Mouse (Mus musculus): Measurements from ENCODE around the gene Zfp592. TPM values are rescaled to one million over a fixed set of nuclear protein-coding genes. Genes with fewer than 3 reads are reported as not detected.

Zfp592 gene
- polyA plus RNA-seq, 1 experiment from 2014 or later: 10.2 TPM

DNA sequence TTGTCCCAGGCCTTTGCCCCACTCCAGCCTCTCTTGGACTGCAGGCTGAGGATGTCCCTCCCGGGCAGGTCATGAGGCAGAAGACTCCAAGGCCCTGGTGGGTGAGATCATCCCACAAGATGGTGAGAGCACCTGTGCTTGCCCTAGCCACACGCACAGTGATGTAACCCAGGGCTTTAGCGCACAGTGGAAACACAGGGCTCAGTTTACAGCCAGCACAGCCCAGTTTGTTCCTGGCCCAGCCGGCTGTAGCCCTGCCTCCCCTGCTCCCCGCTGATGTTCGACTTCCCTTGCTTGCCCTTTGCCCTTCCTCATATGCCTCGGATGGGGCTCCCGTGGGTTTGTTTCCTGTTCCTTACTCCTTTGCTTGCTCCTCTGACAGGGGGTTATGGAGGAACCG lies 81.1 kb downstream of the Zfp592 start:
- ATAC-seq (ENCODE audit: low FRiP score, low TSS enrichment) (no peak), DNase-seq (no peak)
- Histone ChIP-seq H3K27ac (replicated peaks; ENCODE audit: low read depth, low read length) (no peak overlapping the region), H3K9me3 (ENCODE audit: control insufficient read depth, low read length) (no peaks in the 10 kb centered on the region), H3K9ac (replicated peaks; ENCODE audit: low read length) (no peak overlapping the region), H3K27me3 (ENCODE audit: control insufficient read depth, insufficient read depth, low read length) (no peaks in the 10 kb centered on the region), H3K4me2 (ENCODE audit: low read length) (no peak overlapping the region), H3K36me3 (ENCODE audit: control insufficient read depth, insufficient read depth, low read length) (no peaks in the 10 kb centered on the region), H3K4me1 (ENCODE audit: control insufficient read depth, insufficient read depth, low read length) (no peaks in the 10 kb centered on the region), H3K4me3 (replicated peaks; ENCODE audit: low read depth, low read length) (no peak overlapping the region)
- 74% methylated on average over 9 of the region's 9 CpGs for WGBS

DNA sequence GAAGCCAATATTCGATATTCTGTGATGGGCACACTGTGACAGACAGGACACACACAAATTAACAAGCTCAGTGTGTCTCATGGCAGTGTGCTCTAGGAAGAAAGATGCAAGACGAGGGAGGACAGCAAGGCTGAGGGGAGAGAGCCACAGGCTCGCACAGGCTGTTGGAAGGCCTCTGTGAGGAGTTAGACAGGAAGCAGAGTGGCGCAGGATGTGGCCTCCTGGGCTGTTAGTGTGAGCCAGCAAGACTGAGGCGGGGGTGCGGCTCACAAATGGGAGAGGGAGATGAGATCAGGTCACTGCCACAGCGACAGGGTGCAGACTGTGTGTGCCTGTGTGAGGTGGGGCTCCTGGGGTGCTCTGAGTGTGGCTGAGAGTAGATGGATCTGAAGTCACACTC lies 81.8 kb downstream of the Zfp592 start:
- Histone ChIP-seq H3K27me3 (ENCODE audit: control insufficient read depth, insufficient read depth, low read length) (no peaks in the 10 kb centered on the region), H3K9ac (replicated peaks; ENCODE audit: low read length) (no peak overlapping the region), H3K4me3 (replicated peaks; ENCODE audit: low read depth, low read length) (no peak overlapping the region), H3K9me3 (ENCODE audit: control insufficient read depth, low read length) (no peaks in the 10 kb centered on the region), H3K27ac (replicated peaks; ENCODE audit: low read depth, low read length) (no peak overlapping the region), H3K36me3 (ENCODE audit: control insufficient read depth, insufficient read depth, low read length) (no peaks in the 10 kb centered on the region), H3K4me2 (ENCODE audit: low read length) (no peak overlapping the region), H3K4me1 (ENCODE audit: control insufficient read depth, insufficient read depth, low read length) (no peaks in the 10 kb centered on the region)
- ATAC-seq (ENCODE audit: low FRiP score, low TSS enrichment) (no peak), DNase-seq (no peak)
- WGBS: 73% methylated on average over 7 of the region's 7 CpGs

DNA sequence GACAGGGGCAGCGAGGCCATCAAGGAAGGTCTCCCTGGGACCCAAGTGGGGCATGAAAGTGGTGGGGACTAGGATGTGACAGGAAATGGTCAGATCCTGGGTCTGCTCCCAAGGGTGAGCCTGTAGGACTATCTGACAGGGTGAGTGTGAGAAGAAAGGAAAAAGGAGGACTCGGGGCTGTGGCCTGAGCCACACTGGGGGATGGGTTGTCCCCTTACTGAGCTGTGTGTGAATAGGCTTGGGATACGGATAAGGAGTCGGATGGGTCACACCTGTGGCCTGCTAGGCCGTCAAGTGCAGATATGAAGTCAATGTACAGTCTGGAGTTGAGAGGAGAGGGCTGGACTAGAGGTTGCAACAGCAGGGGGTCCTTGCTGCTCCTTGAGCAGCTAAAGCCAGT lies 82.3 kb downstream of the Zfp592 start:
- Histone ChIP-seq H3K4me1 (ENCODE audit: control insufficient read depth, insufficient read depth, low read length) (no peaks in the 10 kb centered on the region), H3K4me3 (replicated peaks; ENCODE audit: low read depth, low read length) (no peak overlapping the region), H3K9me3 (ENCODE audit: control insufficient read depth, low read length) (no peaks in the 10 kb centered on the region), H3K9ac (replicated peaks; ENCODE audit: low read length) (no peak overlapping the region), H3K4me2 (ENCODE audit: low read length) (no peak overlapping the region), H3K36me3 (ENCODE audit: control insufficient read depth, insufficient read depth, low read length) (no peaks in the 10 kb centered on the region), H3K27me3 (ENCODE audit: control insufficient read depth, insufficient read depth, low read length) (no peaks in the 10 kb centered on the region), H3K27ac (replicated peaks; ENCODE audit: low read depth, low read length) (no peak overlapping the region)
- 90% methylated on average over 5 of the region's 5 CpGs for WGBS
- DNase-seq (no peak), ATAC-seq (ENCODE audit: low FRiP score, low TSS enrichment) (no peak)

DNA sequence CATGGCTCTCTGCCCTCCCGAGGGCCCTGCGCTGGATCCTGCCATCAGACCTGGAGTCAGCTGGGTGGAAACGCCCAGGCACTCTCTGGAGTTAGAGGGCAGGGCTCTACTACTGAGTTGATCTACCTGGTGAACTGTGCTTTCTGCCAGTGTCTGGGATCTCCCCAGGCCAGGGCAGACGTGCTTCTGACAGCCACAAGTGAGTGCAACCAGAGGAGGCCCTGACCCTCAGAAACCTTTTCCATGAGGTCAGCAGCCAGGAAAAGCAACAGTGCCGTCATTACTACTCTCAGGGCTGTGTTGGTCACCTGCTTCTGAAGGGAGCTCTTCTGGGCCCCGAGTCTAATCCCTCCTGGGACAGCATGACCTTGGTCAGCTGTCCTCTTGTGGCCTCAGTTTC lies 83.5 kb downstream of the Zfp592 start:
- Histone ChIP-seq H3K9ac (replicated peaks; ENCODE audit: low read length) (no peak overlapping the region), H3K4me2 (ENCODE audit: low read length) (no peak overlapping the region), H3K4me3 (replicated peaks; ENCODE audit: low read depth, low read length) (no peak overlapping the region), H3K36me3 (ENCODE audit: control insufficient read depth, insufficient read depth, low read length) (no peaks in the 10 kb centered on the region), H3K27me3 (ENCODE audit: control insufficient read depth, insufficient read depth, low read length) (no peaks in the 10 kb centered on the region), H3K4me1 (ENCODE audit: control insufficient read depth, insufficient read depth, low read length) (no peaks in the 10 kb centered on the region), H3K27ac (replicated peaks; ENCODE audit: low read depth, low read length) (no peak overlapping the region), H3K9me3 (ENCODE audit: control insufficient read depth, low read length) (no peaks in the 10 kb centered on the region)
- 77% methylated on average over 6 of the region's 6 CpGs for WGBS
- no peak for ATAC-seq (ENCODE audit: low FRiP score, low TSS enrichment)
- DNase-seq: no peak

DNA sequence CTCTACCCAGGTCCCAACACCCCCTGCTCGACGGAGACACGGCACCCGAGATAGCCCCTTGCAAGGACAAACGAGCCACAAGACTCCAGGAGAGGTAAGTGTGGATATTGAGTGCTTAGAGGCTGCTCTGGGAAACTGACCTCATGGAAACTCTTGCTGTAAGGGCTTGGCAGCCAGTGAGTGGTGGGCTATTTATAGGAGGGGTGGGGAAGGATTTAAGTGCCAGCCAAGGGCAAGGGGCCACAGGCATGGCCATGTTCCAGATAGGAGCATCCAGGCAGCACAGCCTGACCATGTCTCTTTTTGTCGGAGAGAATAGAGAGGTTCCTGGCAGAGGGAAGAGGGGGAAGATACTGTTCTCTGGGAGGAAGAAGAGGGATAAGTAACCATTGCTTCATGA lies 85.3 kb downstream of the Zfp592 start:
- ATAC-seq (ENCODE audit: low FRiP score, low TSS enrichment) (no peak), DNase-seq (no peak)
- Histone ChIP-seq H3K4me1 (ENCODE audit: control insufficient read depth, insufficient read depth, low read length) (no peaks in the 10 kb centered on the region), H3K27me3 (ENCODE audit: control insufficient read depth, insufficient read depth, low read length) (no peaks in the 10 kb centered on the region), H3K9ac (replicated peaks; ENCODE audit: low read length) (no peak overlapping the region), H3K27ac (replicated peaks; ENCODE audit: low read depth, low read length) (no peak overlapping the region), H3K4me2 (ENCODE audit: low read length) (no peak overlapping the region), H3K4me3 (replicated peaks; ENCODE audit: low read depth, low read length) (no peak overlapping the region), H3K9me3 (ENCODE audit: control insufficient read depth, low read length) (no peaks in the 10 kb centered on the region), H3K36me3 (ENCODE audit: control insufficient read depth, insufficient read depth, low read length) (no peaks in the 10 kb centered on the region)
- WGBS: 93% methylated on average over 6 of the region's 6 CpGs

DNA sequence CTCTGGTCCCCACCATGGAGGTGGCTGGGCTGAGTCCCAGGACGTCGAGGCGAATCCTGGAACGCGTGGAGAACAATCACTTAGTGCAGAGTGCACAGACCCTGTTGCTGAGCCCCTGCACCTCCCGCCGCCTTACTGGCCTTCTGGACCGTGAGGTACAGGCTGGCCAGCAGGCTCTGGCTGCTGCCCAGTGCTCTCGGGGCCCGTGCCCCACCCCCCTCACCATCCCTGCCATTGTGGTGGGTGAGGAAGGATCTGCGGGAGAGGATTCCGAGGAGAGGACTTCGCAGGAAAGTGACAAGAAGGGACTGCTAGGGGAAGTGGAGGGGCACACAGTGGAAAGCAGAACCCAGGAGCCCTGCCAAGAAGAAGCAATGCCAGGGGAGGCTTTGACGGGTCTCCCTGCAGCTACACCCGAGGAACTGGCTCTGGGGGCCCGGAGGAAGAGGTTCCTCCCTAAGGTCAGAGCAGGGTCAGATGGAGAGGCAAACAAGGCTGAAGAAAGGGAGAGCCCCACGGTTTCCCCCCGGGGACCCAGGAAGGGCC lies 100.0 kb downstream of the Zfp592 start:
- Histone ChIP-seq H3K36me3 (ENCODE audit: control insufficient read depth, insufficient read depth, low read length) (no peaks in the 10 kb centered on the region), H3K4me3 (replicated peaks; ENCODE audit: low read depth, low read length) (no peak overlapping the region), H3K27ac (replicated peaks; ENCODE audit: low read depth, low read length) (no peak overlapping the region), H3K4me1 (ENCODE audit: control insufficient read depth, insufficient read depth, low read length) (no peaks in the 10 kb centered on the region), H3K9me3 (ENCODE audit: control insufficient read depth, low read length) (no peaks in the 10 kb centered on the region), H3K9ac (replicated peaks; ENCODE audit: low read length) (no peak overlapping the region), H3K27me3 (ENCODE audit: control insufficient read depth, insufficient read depth, low read length) (no peaks in the 10 kb centered on the region), H3K4me2 (ENCODE audit: low read length) (no peak overlapping the region)
- 45% methylated on average over 18 of the region's 18 CpGs for WGBS
- no peak for ATAC-seq (ENCODE audit: low FRiP score, low TSS enrichment)
- DNase-seq: no peak

DNA sequence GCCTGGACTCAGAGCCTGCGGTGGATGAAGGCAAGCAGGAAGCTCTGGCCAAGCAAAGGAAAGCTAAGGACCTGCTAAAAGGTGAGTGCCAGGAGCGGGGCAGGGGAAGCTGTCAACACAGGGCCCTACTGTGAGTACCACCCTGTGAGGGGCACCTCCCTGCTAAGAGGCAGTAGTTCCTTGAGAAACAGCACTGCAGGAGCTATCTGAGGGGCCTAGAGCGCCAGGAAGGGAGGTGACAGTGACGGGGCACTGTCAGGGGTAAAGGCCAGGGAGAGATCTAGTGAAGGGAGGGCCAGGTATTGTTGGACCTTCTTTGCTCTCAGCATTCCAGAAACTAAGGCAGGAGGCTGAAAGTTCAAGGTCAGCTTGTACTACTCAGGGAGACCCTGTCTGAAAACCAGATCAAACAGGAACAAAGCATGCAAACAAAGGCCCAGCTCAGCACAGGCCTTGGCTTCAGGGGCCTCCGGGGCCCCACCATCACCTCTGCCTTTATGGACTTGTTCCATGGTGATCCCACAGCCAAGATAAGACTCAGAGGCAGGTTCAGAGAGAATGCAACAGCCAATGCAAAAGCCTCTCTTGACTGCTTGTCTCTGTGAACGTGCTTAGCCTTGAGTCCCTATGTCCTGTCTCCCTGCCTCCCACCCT lies 100.8 kb downstream of the Zfp592 start:
- H3K9me3 ChIP-seq (ENCODE audit: control insufficient read depth, low read length): no peaks in the 10 kb centered on the region

More for the DNA sequence above, 100.8 kb downstream of the Zfp592 start:
- no peaks in the 10 kb centered on the region for H3K4me1 ChIP-seq (ENCODE audit: control insufficient read depth, insufficient read depth, low read length)
- no peak overlapping the region for H3K27ac ChIP-seq (replicated peaks; ENCODE audit: low read depth, low read length)
- 70% methylated on average over 6 of the region's 6 CpGs for WGBS
- H3K4me2 ChIP-seq (ENCODE audit: low read length): no peak overlapping the region
- H3K4me3 ChIP-seq (replicated peaks; ENCODE audit: low read depth, low read length): no peak overlapping the region
- no peak for ATAC-seq (ENCODE audit: low FRiP score, low TSS enrichment)
- no peaks in the 10 kb centered on the region for H3K27me3 ChIP-seq (ENCODE audit: control insufficient read depth, insufficient read depth, low read length)
- DNase-seq: no peak
- H3K9ac ChIP-seq (replicated peaks; ENCODE audit: low read length): no peak overlapping the region
- H3K36me3 ChIP-seq (ENCODE audit: control insufficient read depth, insufficient read depth, low read length): no peaks in the 10 kb centered on the region

Other genes with a start within 250 kb of the Zfp592 start
- 14.0 and 22.3 TPM in 2 replicates for gene Iqgap1, start 167.7 kb upstream of the Zfp592 start, polyA plus RNA-seq (2014; fragmentation: Nextera tagmentation; extraction: Ambion mirVana)
- 5.8 and 7.1 TPM in 2 replicates for gene Zscan2, start 132.8 kb upstream of the Zfp592 start, polyA plus RNA-seq (2014; fragmentation: Nextera tagmentation; extraction: Ambion mirVana)
- 32.8 and 36.1 TPM in 2 replicates for gene Wdr73, start 92.4 kb upstream of the Zfp592 start, polyA plus RNA-seq (2014; fragmentation: Nextera tagmentation; extraction: Ambion mirVana)
- gene Nmb, start 88.6 kb upstream of the Zfp592 start, polyA plus RNA-seq (2014; fragmentation: Nextera tagmentation; extraction: Ambion mirVana): 8.5 and 9.0 TPM in 2 replicates
- gene Sec11a, start 45.9 kb upstream of the Zfp592 start, polyA plus RNA-seq (2014; fragmentation: Nextera tagmentation; extraction: Ambion mirVana): 140 and 147 TPM in 2 replicates
- 0.07 and 0.12 TPM in 2 replicates for gene Alpk3, start 63.9 kb downstream of the Zfp592 start, polyA plus RNA-seq (2014; fragmentation: Nextera tagmentation; extraction: Ambion mirVana)
- gene Slc28a1, start 121.1 kb downstream of the Zfp592 start, polyA plus RNA-seq (2014; fragmentation: Nextera tagmentation; extraction: Ambion mirVana): not detected in 2 replicates
- 1.8 and 2.4 TPM in 2 replicates for gene Pde8a, start 219.9 kb downstream of the Zfp592 start, polyA plus RNA-seq (2014; fragmentation: Nextera tagmentation; extraction: Ambion mirVana)

All from midbrain, embryonic 14.5 days (tissue).